Mouse (Mus musculus) embryo, embryonic 9.5 days (tissue): Measurements from ENCODE around the gene Rps9.

ENCODE experiments used
- DNase-seq: peaks from one replicate; pipeline ENCODE4 v3.0.0-alpha.2; 2017; ENCODE audit errors: extremely low spot score

Gene Rps9

GRCm38 (mm10) chr7:3703879-3704441, at the start of gene Rps9:
Rps9 (plus strand) TSS chr7:3703993.
- peak; percentile 96 for DNase-seq

GRCm38 (mm10) chr7:3656966-3657365, 46.8 kb upstream of the Rps9 start:
- DNase-seq, result no peak

- no peak for DNase-seq
These were observed 45.2 kb upstream of the Rps9 start for GRCm38 (mm10) chr7:3658578-3658977.

GRCm38 (mm10) chr7:3664524-3665214, 39.1 kb upstream of the Rps9 start:
- DNase-seq, result no peak

- peak; percentile 93 for DNase-seq
These were observed 38.3 kb upstream of the Rps9 start, which contains the start of gene Leng1 for GRCm38 (mm10) chr7:3665215-3666114. Leng1 (minus strand) TSS chr7:3665840.

GRCm38 (mm10) chr7:3666921-3667391, 36.8 kb upstream of the Rps9 start:
- DNase-seq, result peak; percentile 30

GRCm38 (mm10) chr7:3674507-3675227, 29.1 kb upstream of the Rps9 start:
- DNase-seq, result peak; percentile 63

- DNase-seq, result no peak
These were observed 28.6 kb upstream of the Rps9 start for GRCm38 (mm10) chr7:3675228-3675548.

- DNase-seq, result no peak
These were observed 27.4 kb upstream of the Rps9 start for GRCm38 (mm10) chr7:3676371-3676770.

- no peak for DNase-seq
These were observed 26.5 kb upstream of the Rps9 start, which contains the start of gene Tmc4 for GRCm38 (mm10) chr7:3677342-3677741. Tmc4 (minus strand) TSS chr7:3677553.

- DNase-seq, result no peak
These were observed 19.8 kb upstream of the Rps9 start for GRCm38 (mm10) chr7:3683908-3684550.

- DNase-seq, result no peak
These were observed 19.1 kb upstream of the Rps9 start for GRCm38 (mm10) chr7:3684698-3685097.

GRCm38 (mm10) chr7:3685400-3686187, 18.2 kb upstream of the Rps9 start:
- DNase-seq, result no peak

GRCm38 (mm10) chr7:3691919-3692318, 11.9 kb upstream of the Rps9 start:
- no peak for DNase-seq

GRCm38 (mm10) chr7:3692382-3692986, 11.3 kb upstream of the Rps9 start, which contains the start of gene Tsen34:
Tsen34 (plus strand) TSS chr7:3692863.
- DNase-seq, result no peak

- DNase-seq, result peak; percentile 96
These were observed 10.6 kb upstream of the Rps9 start, which contains the start of gene Mboat7 for GRCm38 (mm10) chr7:3692987-3693808. Mboat7 (minus strand) TSS chr7:3693523.

- DNase-seq, result no peak
These were observed 10.1 kb upstream of the Rps9 start for GRCm38 (mm10) chr7:3693809-3694075.

- peak; percentile 87 for DNase-seq
These were observed 9.5 kb upstream of the Rps9 start for GRCm38 (mm10) chr7:3694076-3694948.
